Mouse (Mus musculus) midbrain, embryonic 16.5 days (tissue): ENCODE results near the gene Rgs6. TPM values are rescaled to one million over a fixed set of nuclear protein-coding genes. Genes with fewer than 3 reads are reported as not detected.

ENCODE experiments used
- ATAC-seq: fragments of 200-750 bp; cut with Nextera tagmentation; 2 replicates; pipeline ENCODE4 v1.8.0; 2017; ENCODE audit warnings: moderate TSS enrichment
- H3K27ac ChIP-seq: fragments of 300-500 bp; sonication (generic); 2 replicates; pipeline ENCODE4 v1.5.1; 2014; ENCODE audit warnings: mild to moderate bottlenecking, low read length, mixed read lengths
- H3K27me3 ChIP-seq: fragments of 300-500 bp; sonication (generic); 2 replicates; pipeline ENCODE4 v1.6.1; 2014; ENCODE audit warnings: low read depth, low read length, mixed read lengths; ENCODE audit not compliant: control insufficient read depth, insufficient read depth
- H3K36me3 ChIP-seq: fragments of 300-500 bp; sonication (generic); 2 replicates; pipeline ENCODE4 v1.6.1; 2014; ENCODE audit warnings: mild to moderate bottlenecking, low read length, moderate library complexity, mixed read lengths; ENCODE audit not compliant: control insufficient read depth, insufficient read depth
- H3K4me1 ChIP-seq: fragments of 300-500 bp; sonication (generic); 2 replicates; pipeline ENCODE4 v1.6.1; 2014; ENCODE audit warnings: mild to moderate bottlenecking, low read length, mixed read lengths; ENCODE audit not compliant: control insufficient read depth, insufficient read depth
- H3K4me2 ChIP-seq: fragments of 300-500 bp; sonication (generic); 2 replicates; pipeline ENCODE4 v1.6.1; 2014; ENCODE audit warnings: mild to moderate bottlenecking, low read length, mixed read lengths
- H3K4me3 ChIP-seq: fragments of 300-500 bp; sonication (generic); 2 replicates; pipeline ENCODE4 v1.5.1; 2014; ENCODE audit warnings: low read depth, mild to moderate bottlenecking, low read length, moderate library complexity, mixed read lengths
- H3K9ac ChIP-seq: fragments of 300-500 bp; sonication (generic); 2 replicates; pipeline ENCODE4 v1.6.1; 2014; ENCODE audit warnings: low read depth, low read length, mixed read lengths
- H3K9me3 ChIP-seq: fragments of 300-500 bp; sonication (generic); replicated peaks from 2 replicates; pipeline ENCODE4 v1.6.1; 2014; ENCODE audit warnings: mild to moderate bottlenecking, low read length, mixed read lengths; ENCODE audit not compliant: control insufficient read depth, poor library complexity, severe bottlenecking
- WGBS: fragments of 180-500 bp; shearing (Covaris S2); extraction: QIAGEN DNeasy Blood & Tissue Kit; methylation state at CpG from one replicate; pipeline ENCODE4 v1.1.7; 2014; 5-methylcytosine and 5-hydroxymethylcytosine counted together
- polyA plus RNA-seq: library from polyadenylated mRNA; unstranded; fragments of >200 nt; fragmentation: Nextera tagmentation; extraction: Ambion mirVana; gene quantifications from 2 replicates; pipeline ENCODE4 v1.2.1, GENCODE M21; 2015

Rgs6 gene
- polyA plus RNA-seq, 1 experiment from 2014 or later, result 17.9 TPM

DNA sequence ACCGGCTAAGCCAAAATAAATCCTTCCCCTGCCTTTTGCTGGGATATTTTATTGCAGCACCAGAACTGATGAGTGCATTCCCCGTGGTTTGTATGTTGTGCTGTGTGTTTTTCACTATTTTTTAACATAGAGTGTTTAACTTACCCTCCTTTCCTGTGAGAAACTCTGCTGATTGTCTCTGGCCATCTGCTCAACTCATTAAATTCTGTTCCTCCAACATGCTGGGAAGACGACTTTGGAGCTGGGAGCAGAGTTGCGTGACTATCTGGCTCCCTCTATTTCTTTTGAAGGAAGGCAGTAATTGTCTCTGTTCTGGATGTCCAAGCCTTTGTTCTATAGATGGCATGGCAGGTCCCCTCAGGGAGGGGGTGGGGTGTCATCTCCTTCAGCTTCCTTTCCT lies 408.7 kb downstream of the Rgs6 start:
- no peak overlapping the region for H3K27ac ChIP-seq
- no peak overlapping the region for H3K9ac ChIP-seq
- 27% methylated on average over 4 of the region's 4 CpGs for WGBS
- H3K4me2 ChIP-seq, result no peak overlapping the region
- H3K4me1 ChIP-seq, result no peaks in the 10 kb centered on the region; the same call in 1 of the 2 replicates
- H3K36me3 ChIP-seq, result no peaks in the 10 kb centered on the region
- no peak overlapping the region for H3K4me3 ChIP-seq
- no peaks in the 10 kb centered on the region for H3K27me3 ChIP-seq
- no peak for ATAC-seq
- no peaks in the 10 kb centered on the region for H3K9me3 ChIP-seq

GRCm38 (mm10) chr12:82998682-82999332 lies 410.7 kb downstream of the Rgs6 start:
- H3K9ac ChIP-seq, result no peak overlapping the region
- no peaks in the 10 kb centered on the region for H3K27me3 ChIP-seq
- ATAC-seq, result no peak
- no peak overlapping the region for H3K27ac ChIP-seq
- H3K36me3 ChIP-seq, result no peaks in the 10 kb centered on the region
- H3K9me3 ChIP-seq, result no peaks in the 10 kb centered on the region
- WGBS, result 94% methylated on average over 10 of the region's 10 CpGs
- H3K4me2 ChIP-seq, result no peak overlapping the region
- no peaks in the 10 kb centered on the region; the same call in 1 of the 2 replicates for H3K4me1 ChIP-seq
- no peak overlapping the region for H3K4me3 ChIP-seq

DNA sequence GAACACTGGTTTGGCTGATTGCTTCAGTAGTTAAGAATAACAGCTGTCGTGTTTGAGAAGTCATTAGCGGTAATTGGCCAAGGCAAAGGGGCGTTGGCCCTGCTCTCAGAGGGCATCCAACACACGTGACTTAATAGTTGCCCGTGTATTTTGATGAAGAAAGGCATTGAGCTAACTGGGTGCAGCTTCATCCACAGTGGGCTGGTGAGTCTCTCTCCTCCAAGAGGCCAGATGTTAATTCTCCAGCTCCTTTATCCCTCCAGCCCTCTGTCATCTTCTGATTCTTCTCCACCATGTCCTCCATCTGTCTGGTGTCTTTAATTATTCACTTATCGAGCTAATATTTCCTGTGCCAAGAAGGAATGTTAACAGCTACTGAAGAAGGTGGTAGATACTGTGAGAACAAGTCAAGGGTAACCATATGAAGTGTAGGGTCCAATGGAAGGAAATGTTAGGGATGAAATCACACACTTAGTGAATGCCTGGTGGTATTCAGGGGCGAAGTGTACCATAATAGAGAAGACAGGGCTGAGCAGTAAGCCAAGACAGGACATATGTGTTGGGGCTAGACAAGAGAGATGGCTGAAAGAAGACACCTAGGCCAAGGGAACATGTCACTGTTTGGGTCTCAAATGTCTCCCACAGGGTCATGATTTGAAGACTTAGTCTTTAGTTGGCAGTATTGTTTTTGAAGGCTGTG lies 411.4 kb downstream of the Rgs6 start:
- Histone ChIP-seq H3K36me3 (no peaks in the 10 kb centered on the region), H3K27me3 (no peaks in the 10 kb centered on the region), H3K27ac (no peak overlapping the region), H3K4me3 (no peak overlapping the region), H3K4me1 (no peaks in the 10 kb centered on the region; the same call in 1 of the 2 replicates), H3K9ac (no peak overlapping the region), H3K4me2 (no peak overlapping the region), H3K9me3 (no peaks in the 10 kb centered on the region)
- WGBS, result 81% methylated on average over 7 of the region's 7 CpGs
- no peak for ATAC-seq

- WGBS, result 86% methylated on average over 11 of the region's 11 CpGs
- ATAC-seq, result no peak
Observed at GRCm38 (mm10) chr12:83000033-83000570, 412.0 kb downstream of the Rgs6 start.

DNA sequence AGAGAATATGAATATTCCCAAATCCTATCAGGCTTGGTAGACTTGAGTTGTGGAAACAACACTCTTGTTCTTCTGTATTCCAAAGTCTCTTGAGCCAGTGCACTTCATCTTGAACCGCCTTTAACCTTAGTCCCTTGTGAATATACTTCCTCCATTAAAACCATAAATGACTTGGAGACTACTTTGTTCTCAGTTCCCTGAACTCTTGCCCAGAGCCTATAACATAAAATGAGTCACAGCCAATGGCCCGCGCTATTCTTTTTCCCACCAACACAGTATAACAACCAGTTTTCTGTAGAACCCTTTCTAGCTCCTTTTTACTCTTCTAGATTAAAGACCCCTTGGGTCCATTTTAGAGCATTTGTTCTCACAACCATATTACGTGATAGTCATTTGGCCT lies 412.9 kb downstream of the Rgs6 start:
- H3K27me3 ChIP-seq, result no peaks in the 10 kb centered on the region
- no peaks in the 10 kb centered on the region for H3K36me3 ChIP-seq
- no peak overlapping the region for H3K9ac ChIP-seq
- H3K27ac ChIP-seq, result no peak overlapping the region
- WGBS, result 92% methylated on average over 4 of the region's 4 CpGs
- no peak for ATAC-seq
- no peak overlapping the region for H3K4me2 ChIP-seq
- H3K4me3 ChIP-seq, result no peak overlapping the region
- no peaks in the 10 kb centered on the region; the same call in 1 of the 2 replicates for H3K4me1 ChIP-seq
- H3K9me3 ChIP-seq, result no peaks in the 10 kb centered on the region

More at GRCm38 (mm10) chr12:83000033-83000570, 412.0 kb downstream of the Rgs6 start:
- H3K9ac ChIP-seq, result no peak overlapping the region
- H3K4me2 ChIP-seq, result no peak overlapping the region
- no peak overlapping the region for H3K27ac ChIP-seq
- no peak overlapping the region for H3K4me3 ChIP-seq
- no peaks in the 10 kb centered on the region for H3K9me3 ChIP-seq
- no peaks in the 10 kb centered on the region; the same call in 1 of the 2 replicates for H3K4me1 ChIP-seq
- no peaks in the 10 kb centered on the region for H3K36me3 ChIP-seq
- H3K27me3 ChIP-seq, result no peaks in the 10 kb centered on the region

DNA sequence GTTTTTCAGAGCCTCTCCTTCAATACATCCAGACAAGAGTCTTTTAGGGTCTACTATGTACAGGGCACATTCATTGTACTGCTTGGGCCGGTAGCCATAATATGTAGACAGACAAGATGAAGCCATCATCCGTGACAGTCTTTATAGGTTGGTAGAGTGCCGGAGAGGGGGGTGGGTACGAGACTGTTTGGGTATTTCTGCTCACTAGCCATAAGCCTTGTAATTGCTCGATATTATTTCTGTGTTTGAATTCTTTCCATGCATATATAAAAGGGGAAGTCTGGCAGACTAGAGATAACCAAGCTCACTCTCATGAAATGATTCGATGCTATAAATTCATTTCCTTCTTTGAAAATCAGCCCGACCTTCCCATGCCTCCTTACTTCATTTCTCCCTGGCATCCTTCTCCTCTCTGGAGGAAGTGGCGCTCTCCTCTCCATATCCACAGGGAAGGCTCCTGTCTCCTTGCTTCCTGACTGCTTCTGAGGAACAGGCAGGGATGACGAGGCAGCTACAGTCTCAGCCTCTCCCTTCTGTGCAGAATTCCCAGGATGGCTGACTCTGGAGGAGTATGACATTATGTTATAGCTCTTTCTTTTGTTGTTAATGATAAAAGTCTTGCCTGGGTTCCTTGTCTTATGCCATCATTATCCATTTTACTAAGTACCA lies 416.1 kb downstream of the Rgs6 start:
- Histone ChIP-seq H3K4me2 (no peak overlapping the region; the same call in 1 of the 2 replicates), H3K9ac (no peak overlapping the region), H3K27me3 (no peaks in the 10 kb centered on the region), H3K4me3 (no peak overlapping the region), H3K36me3 (no peaks in the 10 kb centered on the region), H3K27ac (peak overlapping the region; percentile 45), H3K4me1 (no peaks in the 10 kb centered on the region), H3K9me3 (no peaks in the 10 kb centered on the region)
- 0 out of 2 replicates have a peak, but pooled peaks have one; percentile 25 for ATAC-seq
- WGBS, result 62% methylated on average over 9 of the region's 9 CpGs

GRCm38 (mm10) chr12:83011056-83011565 lies 423.0 kb downstream of the Rgs6 start:
- H3K36me3 ChIP-seq, result no peaks in the 10 kb centered on the region
- no peak overlapping the region for H3K27ac ChIP-seq
- peaks cover 2% of the 10 kb centered on the region; the same call in 1 of the 2 replicates for H3K9me3 ChIP-seq
- no peak overlapping the region for H3K4me3 ChIP-seq
- no peaks in the 10 kb centered on the region for H3K4me1 ChIP-seq
- 92% methylated on average over 4 of the region's 4 CpGs for WGBS
- H3K9ac ChIP-seq, result no peak overlapping the region
- no peaks in the 10 kb centered on the region for H3K27me3 ChIP-seq
- no peak overlapping the region for H3K4me2 ChIP-seq
- no peak for ATAC-seq

GRCm38 (mm10) chr12:83013918-83014691 lies 426.0 kb downstream of the Rgs6 start:
- 71% methylated on average over 4 of the region's 4 CpGs for WGBS
- H3K27ac ChIP-seq, result no peak overlapping the region
- H3K9ac ChIP-seq, result no peak overlapping the region
- ATAC-seq, result no peak
- H3K4me2 ChIP-seq, result no peak overlapping the region
- H3K4me3 ChIP-seq, result no peak overlapping the region
- peaks cover 2% of the 10 kb centered on the region; the same call in 1 of the 2 replicates for H3K9me3 ChIP-seq
- no peaks in the 10 kb centered on the region for H3K36me3 ChIP-seq
- no peaks in the 10 kb centered on the region for H3K4me1 ChIP-seq
- H3K27me3 ChIP-seq, result no peaks in the 10 kb centered on the region
